Mouse (Mus musculus) liver, adult 2 months (tissue): ENCODE data around the gene Fars2.

ENCODE experiments used
- CTCF ChIP-seq: fragments of 200-500 bp; IDR thresholded peaks from 2 replicates; pipeline ENCODE4 v1.5.1; 2011; ENCODE audit warnings: low read depth, low read length, control low read depth
- POLR2A ChIP-seq: fragments of 200-500 bp; IDR thresholded peaks from 2 replicates; pipeline ENCODE4 v1.6.1; 2011; ENCODE audit warnings: low read length, control low read depth; ENCODE audit not compliant: insufficient read depth; ENCODE audit errors: extremely low read depth

DNA sequence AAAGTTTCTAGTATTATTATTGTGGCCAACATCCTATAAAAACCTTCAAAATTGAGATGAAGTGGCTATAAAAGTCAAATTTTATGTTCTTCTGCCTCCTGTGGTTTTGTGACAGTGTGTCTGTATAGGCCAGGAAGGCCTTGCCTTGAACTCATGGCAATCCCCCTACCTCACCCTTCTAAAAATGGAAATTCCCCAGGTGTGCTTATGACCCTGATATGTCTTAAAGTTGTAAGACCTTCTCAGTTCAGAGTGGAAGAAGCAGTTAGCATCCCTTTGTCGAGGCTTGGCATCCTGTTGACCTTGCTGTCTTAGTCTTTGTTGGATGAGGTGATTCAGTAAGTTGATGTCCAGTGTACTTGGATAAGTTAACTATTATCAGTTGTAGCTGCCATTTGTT lies 82.1 kb downstream of the Fars2 start:
- no peak for TF ChIP-seq CTCF
- no peak for TF ChIP-seq POLR2A
